In genomic region chr15:9059856-9060255, GRCm38 (mm10) we compare ENCODE assay signal across 22 mouse cellular contexts. TPM values are rescaled to one million over a fixed set of nuclear protein-coding genes. Genes with fewer than 3 reads are reported as not detected.
DNase-seq lines count a peak whose midpoint lies in the region; ATAC-seq and TF ChIP-seq lines count a peak whose summit lies in the region.
"Had no signal": no experiment of that assay in that cellular context is flagged by ENCODE, and none has a peak within 500 bp of the region (broad histone marks: within the 10 kb centered on the region; RNA-seq: fewer than 3 reads in every experiment).

No protein-coding gene starts in this region.

- H3K9me3 ChIP-seq in lung, embryonic 14.5 days (ENCODE audit: low read depth, low read length) = no peaks in the 10 kb centered on the region
- H3K9me3 ChIP-seq: forebrain, embryonic 15.5 days; heart, embryonic 12.5 days; kidney, embryonic 15.5 days; liver, embryonic 15.5 days had no signal

- 0 out of 2 replicates have a peak, but pooled peaks have one; percentile 8 for TF ChIP-seq CTCF in heart, adult 2 months (IDR thresholded peaks at IDR 0.05)
- 0 out of 2 replicates have a peak, but pooled peaks have one; percentile 17 for TF ChIP-seq CTCF in lung, embryonic 14.5 days (IDR thresholded peaks at IDR 0.05; ENCODE audit: low read depth)

- no peaks in the 10 kb centered on the region for H3K36me3 ChIP-seq in heart, adult 2 months (ENCODE audit: control insufficient read depth, insufficient read depth, low read length)
- H3K36me3 ChIP-seq in lung, embryonic 14.5 days (ENCODE audit: insufficient read depth) = no peaks in the 10 kb centered on the region
- H3K36me3 ChIP-seq: forebrain, embryonic 15.5 days; heart, embryonic 12.5 days; kidney, embryonic 15.5 days; liver, embryonic 15.5 days had no signal

- no peak overlapping the region for H3K9ac ChIP-seq in heart, adult 2 months (ENCODE audit: low read depth, low read length)
- no peak overlapping the region for H3K9ac ChIP-seq in lung, embryonic 14.5 days
- H3K9ac ChIP-seq: forebrain, embryonic 15.5 days; heart, embryonic 12.5 days; kidney, embryonic 15.5 days; liver, embryonic 15.5 days had no signal

- no peak overlapping the region for H3K27ac ChIP-seq in heart, adult 2 months
- H3K27ac ChIP-seq in lung, embryonic 14.5 days (ENCODE audit: low read depth) = no peak overlapping the region
- H3K27ac ChIP-seq: forebrain, embryonic 15.5 days; hindbrain, postnatal 0 days; kidney, embryonic 15.5 days; liver, embryonic 15.5 days had no signal

- H3K27me3 ChIP-seq in heart, adult 2 months (ENCODE audit: control insufficient read depth, insufficient read depth, low read length) = no peaks in the 10 kb centered on the region
- no peaks in the 10 kb centered on the region for H3K27me3 ChIP-seq in lung, embryonic 14.5 days (ENCODE audit: insufficient read depth, low read length)
- H3K27me3 ChIP-seq: forebrain, embryonic 15.5 days; heart, embryonic 12.5 days; kidney, embryonic 15.5 days; liver, embryonic 15.5 days had no signal

- H3K4me3 ChIP-seq in heart, adult 2 months = no peak overlapping the region
- no peak overlapping the region for H3K4me3 ChIP-seq in lung, embryonic 14.5 days (ENCODE audit: low read depth, low read length)
- H3K4me3 ChIP-seq: forebrain, embryonic 15.5 days; heart, embryonic 12.5 days; kidney, embryonic 15.5 days; liver, embryonic 15.5 days had no signal

- no peak for ATAC-seq in lung, embryonic 14.5 days (ENCODE audit: insufficient read depth)
- peak; percentile 58; the same call in 1 of the 2 replicates for ATAC-seq in erythroblast, adult 5-6 weeks (replicated peaks; ENCODE audit: low FRiP score, poor library complexity, severe bottlenecking)
- ATAC-seq: forebrain, embryonic 15.5 days; hindbrain, postnatal 0 days; lung, postnatal 0 days had no signal

- TF ChIP-seq POLR2A in heart, adult 2 months (IDR thresholded peaks at IDR 0.05; ENCODE audit: insufficient read depth, low read depth, low read length) = no peak

- 74% methylated on average over 2 of the region's 2 CpGs for WGBS in heart, adult 2 months
- WGBS in lung, embryonic 14.5 days = 80% methylated on average over 2 of the region's 2 CpGs

- no peaks in the 10 kb centered on the region for H3K4me1 ChIP-seq in heart, adult 2 months (ENCODE audit: control insufficient read depth, insufficient read depth, low read length)
- H3K4me1 ChIP-seq in lung, embryonic 14.5 days (ENCODE audit: insufficient read depth) = no peaks in the 10 kb centered on the region
- H3K4me1 ChIP-seq: forebrain, embryonic 15.5 days; heart, embryonic 12.5 days; kidney, embryonic 15.5 days; liver, embryonic 15.5 days had no signal

- no peaks in the 10 kb centered on the region for H3K79me2 ChIP-seq in heart, adult 2 months (replicated peaks; ENCODE audit: control insufficient read depth, insufficient read depth, low read length)

- no peak for DNase-seq in heart, adult 2 months
- no peak for DNase-seq in heart, postnatal 4 days
- DNase-seq in lung, embryonic 14.5 days = no peak
- DNase-seq in lung, postnatal 25 days (ENCODE audit: low spot score) = no peak
- no peak for DNase-seq in left cerebral cortex, postnatal 10 days (ENCODE audit: extremely low spot score in 1 of 2, low spot score in 2 of 2)
- DNase-seq in thymus, postnatal 0 days (ENCODE audit: low spot score) = no peak
- DNase-seq: adrenal gland, postnatal 25 days; cerebellum, adult 8-10 months; cerebellum, postnatal 36 days; gastrocnemius, postnatal 10 days; heart, adult 11 months; heart, postnatal 10 days; kidney, adult 11 months; thymus, postnatal 36 days had no signal

- no peak overlapping the region for H3K4me2 ChIP-seq in lung, embryonic 14.5 days
- H3K4me2 ChIP-seq: forebrain, embryonic 15.5 days; heart, embryonic 12.5 days; kidney, embryonic 15.5 days; liver, embryonic 15.5 days; midbrain, embryonic 11.5 days had no signal

- no peak for TF ChIP-seq EP300 in heart, adult 2 months (IDR thresholded peaks at IDR 0.05; ENCODE audit: insufficient read depth, low read depth, low read length)

- intact Hi-C loops in heart, adult 2 months (cut with DNase I) = no loop called here
- intact Hi-C loops in left cerebral cortex, postnatal 10 days (cut with DNase I) = no loop called here

RNA-seq across cellular contexts. Expression of gene Nadk2, which starts 11.2 kb away (rescaled TPM):
- total RNA-seq in heart, adult 2 months (2021) = 10 to 100 TPM; 61.4 to 74.8 TPM
- 20.9 and 47.6 TPM in 2 replicates for polyA plus RNA-seq in heart, adult 2 months (2012; rRNA removed)
- 10 to 100 TPM; 48.8 to 50.5 TPM for total RNA-seq in heart, postnatal 4 days (2021)
- polyA plus RNA-seq in lung, embryonic 14.5 days (2014; fragmentation: Nextera tagmentation; extraction: Ambion mirVana) = 38.6 and 42.1 TPM in 2 replicates
- total RNA-seq in erythroblast, adult 5-6 weeks (2015; ENCODE audit: low replicate concordance) = 252 and 320 TPM in 2 replicates
- 514 and 775 TPM in 2 replicates for total RNA-seq in erythroblast, adult 5-6 weeks (2017; ENCODE audit: low replicate concordance)
- total RNA-seq in left cerebral cortex, postnatal 10 days (2021) = 10 to 100 TPM; 30.7 to 34.9 TPM
- polyA plus RNA-seq in thymus, postnatal 0 days (2015; fragmentation: Nextera tagmentation; extraction: Ambion mirVana) = 15.4 and 17.6 TPM in 2 replicates
